Mouse (Mus musculus) C2C12 (cell line): ENCODE measurements around the gene Fam3c.

Experiments used
- CEBPB ChIP-seq: IDR thresholded peaks from one replicate; pipeline ENCODE4 v1.6.1; 2011; ENCODE audit warnings: low read depth, mild to moderate bottlenecking, control low read depth, moderate library complexity
- CTCF ChIP-seq: IDR thresholded peaks from one replicate; pipeline ENCODE4 v1.5.1; 2011; ENCODE audit not compliant: control insufficient read depth, insufficient read depth, insufficient read length
- FOSL1 ChIP-seq: IDR thresholded peaks from one replicate; pipeline ENCODE4 v1.8.0; 2011; ENCODE audit warnings: mild to moderate bottlenecking, low read length; ENCODE audit not compliant: poor library complexity, insufficient read depth, severe bottlenecking
- MAX ChIP-seq: IDR thresholded peaks from one replicate; pipeline ENCODE4 v1.6.1; 2011; ENCODE audit warnings: mild to moderate bottlenecking, control low read depth
- MYOD1 ChIP-seq: IDR thresholded peaks from one replicate; pipeline ENCODE4 v1.6.1; 2011; ENCODE audit warnings: low read depth; ENCODE audit not compliant: control insufficient read depth, insufficient read length
- MYOG ChIP-seq: IDR thresholded peaks from one replicate; pipeline ENCODE4 v1.6.1; 2011; ENCODE audit not compliant: control insufficient read depth, insufficient read length; ENCODE audit errors: extremely low read depth
- USF1 ChIP-seq: IDR thresholded peaks from one replicate; pipeline ENCODE4 v1.6.1; 2011; ENCODE audit warnings: low read depth, mild to moderate bottlenecking, control low read depth, moderate library complexity

DNA sequence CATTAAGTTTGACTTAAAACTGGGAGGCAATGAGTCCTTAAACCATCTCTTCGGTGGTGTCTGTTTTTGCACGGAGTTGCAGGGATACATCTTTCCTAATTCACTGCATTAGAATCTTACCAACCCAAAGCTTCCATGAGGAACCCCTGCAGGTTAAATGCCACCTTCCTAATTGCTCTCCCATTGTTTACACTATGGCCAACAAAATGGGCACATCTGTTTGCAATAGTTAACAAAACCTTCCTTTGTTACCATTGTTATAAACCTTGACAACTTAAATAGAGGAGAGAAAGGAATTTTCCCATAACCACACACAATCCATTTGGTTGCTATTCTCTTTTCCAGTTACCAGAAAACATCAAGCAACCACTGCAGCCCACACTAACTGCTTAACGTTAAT lies 62.1 kb downstream of the Fam3c start:
- TF ChIP-seq CTCF (no peak), USF1 (no peak), MAX (no peak), MYOD1 (no peak), MYOG (no peak), CEBPB (no peak), FOSL1 (no peak)
